Mouse (Mus musculus): ENCODE data around the gene Pgc.

The Pgc gene

GRCm38 (mm10) chr17:47726566-47726965, at the start of gene Pgc:
Pgc (plus strand) TSS chr17:47726842.
- DNase-seq (ENCODE audit: low read depth, low spot score) = no peak

GRCm38 (mm10) chr17:47678238-47678637, 48.4 kb upstream of the Pgc start:
- DNase-seq (ENCODE audit: low read depth, low spot score) = no peak

GRCm38 (mm10) chr17:47678702-47679101, 47.9 kb upstream of the Pgc start:
- DNase-seq (ENCODE audit: low read depth, low spot score) = no peak

- DNase-seq (ENCODE audit: low read depth, low spot score) = no peak
These were observed 43.8 kb upstream of the Pgc start for GRCm38 (mm10) chr17:47682836-47683235.

DNA sequence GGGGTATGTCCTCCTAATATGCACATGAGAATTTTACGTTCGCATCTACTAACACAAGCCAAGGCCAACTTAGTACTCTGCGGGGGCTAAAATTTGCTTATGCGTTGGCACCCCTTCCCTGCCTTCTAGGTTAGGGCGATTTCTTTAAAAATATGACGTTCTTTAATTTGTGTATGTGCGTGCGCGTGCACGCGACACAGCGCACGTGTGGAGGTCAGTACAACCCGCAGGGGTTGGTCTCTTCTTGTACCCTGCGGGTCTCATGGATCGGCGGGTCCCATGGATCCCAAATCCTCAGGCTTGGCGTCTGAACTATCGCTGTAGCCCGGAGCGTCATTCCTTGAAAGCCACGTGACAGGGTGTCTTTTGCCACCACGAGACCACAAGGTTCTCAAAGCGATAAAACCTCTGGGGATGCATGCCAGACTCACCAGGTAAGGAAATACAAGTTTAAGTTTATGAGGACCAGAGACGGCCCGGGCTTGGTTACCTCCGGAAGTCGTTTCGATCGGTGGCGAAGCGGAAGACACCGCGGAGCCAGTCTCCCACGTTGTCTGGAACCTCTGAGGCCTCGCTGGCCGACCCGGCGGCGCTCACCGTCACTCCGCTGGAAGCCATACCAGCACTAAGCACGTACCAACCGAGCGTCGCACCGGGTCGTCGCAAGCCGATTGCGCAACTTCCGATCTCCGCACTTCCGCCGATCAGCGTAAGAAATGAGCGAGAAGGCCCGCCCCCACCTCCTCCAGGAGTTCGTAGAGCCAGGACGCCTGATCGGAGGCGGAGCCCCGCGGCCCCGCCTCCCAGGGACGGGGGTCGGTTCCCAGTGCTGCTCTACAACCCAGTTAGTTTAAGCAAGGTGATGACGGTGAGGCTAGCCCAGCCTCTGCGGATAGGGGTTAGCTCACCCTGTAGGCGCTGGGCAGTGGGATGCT, 39.0 kb upstream of the Pgc start:
- DNase-seq (ENCODE audit: low read depth, low spot score) = peak; percentile 98

- DNase-seq (ENCODE audit: low read depth, low spot score) = no peak
These were observed 38.4 kb upstream of the Pgc start, which contains the start of gene Tomm6 for GRCm38 (mm10) chr17:47688344-47688607. Tomm6 (minus strand) TSS chr17:47688386.

DNA sequence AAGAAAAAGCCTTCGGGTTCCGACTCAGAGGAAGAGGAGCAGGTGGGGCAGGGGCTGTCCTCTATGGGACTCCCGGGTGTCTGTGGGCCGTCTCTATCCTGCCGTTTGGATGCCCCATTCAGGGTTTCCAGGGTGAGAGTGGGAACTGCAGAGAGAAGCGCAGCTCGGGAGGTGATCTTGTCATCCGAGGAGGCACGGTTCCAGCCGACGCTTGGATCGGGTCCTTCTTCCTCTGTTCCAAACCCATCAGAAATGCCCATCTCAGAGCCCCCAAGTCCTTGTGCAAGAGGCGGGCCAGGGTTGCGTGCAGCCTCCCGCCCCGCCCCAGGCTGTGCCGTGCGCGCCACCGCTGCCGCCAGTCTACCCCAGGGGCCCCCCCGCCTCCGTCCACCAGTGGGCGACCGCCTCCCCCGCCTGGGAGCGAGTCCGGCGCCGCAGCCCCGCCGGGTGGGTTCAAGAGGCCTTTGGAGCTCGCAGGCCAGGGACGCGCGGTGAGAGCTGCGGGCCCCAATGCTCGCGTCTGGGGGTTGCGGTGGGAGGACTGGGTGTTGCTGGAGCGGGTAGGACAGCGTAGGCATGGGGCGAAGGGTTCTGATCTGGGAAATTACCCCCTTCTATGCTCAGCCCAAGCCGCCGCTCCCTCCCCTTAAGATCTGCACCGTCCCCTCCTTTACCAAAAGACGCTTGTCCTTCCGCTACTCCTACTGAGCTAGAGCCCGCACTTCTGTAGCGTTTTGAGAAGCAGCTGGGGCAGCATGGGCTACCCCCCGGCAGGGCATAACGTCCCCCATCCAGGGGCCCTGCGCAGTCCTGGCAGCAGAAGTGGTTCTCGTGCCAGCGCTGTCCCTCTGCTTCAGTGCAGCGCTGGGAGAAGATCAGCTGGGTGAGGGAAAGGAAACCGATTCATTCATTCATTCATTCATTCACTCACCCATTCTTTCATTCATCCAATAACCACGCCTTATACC, 37.8 kb upstream of the Pgc start, which contains the start of gene Frs3:
Gene Frs3 (plus strand): TSS at position 423 of the 968 bp plus-strand sequence.
- DNase-seq (ENCODE audit: low read depth, low spot score) = no peak

GRCm38 (mm10) chr17:47689894-47690293, 36.7 kb upstream of the Pgc start:
- DNase-seq (ENCODE audit: low read depth, low spot score) = no peak

GRCm38 (mm10) chr17:47691650-47692049, 35.0 kb upstream of the Pgc start:
- DNase-seq (ENCODE audit: low read depth, low spot score) = no peak

GRCm38 (mm10) chr17:47693671-47694441, 32.8 kb upstream of the Pgc start:
- no peak for DNase-seq (ENCODE audit: low read depth, low spot score)

DNA sequence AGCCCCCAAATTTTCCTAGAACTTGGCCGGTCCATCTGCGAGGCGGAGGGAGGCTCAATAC, 32.4 kb upstream of the Pgc start, which contains the start of gene Gm21981:
Gene Gm21981 (minus strand): TSS at position 14 of the 61 bp plus-strand sequence.
- DNase-seq (ENCODE audit: low read depth, low spot score) = no peak

DNA sequence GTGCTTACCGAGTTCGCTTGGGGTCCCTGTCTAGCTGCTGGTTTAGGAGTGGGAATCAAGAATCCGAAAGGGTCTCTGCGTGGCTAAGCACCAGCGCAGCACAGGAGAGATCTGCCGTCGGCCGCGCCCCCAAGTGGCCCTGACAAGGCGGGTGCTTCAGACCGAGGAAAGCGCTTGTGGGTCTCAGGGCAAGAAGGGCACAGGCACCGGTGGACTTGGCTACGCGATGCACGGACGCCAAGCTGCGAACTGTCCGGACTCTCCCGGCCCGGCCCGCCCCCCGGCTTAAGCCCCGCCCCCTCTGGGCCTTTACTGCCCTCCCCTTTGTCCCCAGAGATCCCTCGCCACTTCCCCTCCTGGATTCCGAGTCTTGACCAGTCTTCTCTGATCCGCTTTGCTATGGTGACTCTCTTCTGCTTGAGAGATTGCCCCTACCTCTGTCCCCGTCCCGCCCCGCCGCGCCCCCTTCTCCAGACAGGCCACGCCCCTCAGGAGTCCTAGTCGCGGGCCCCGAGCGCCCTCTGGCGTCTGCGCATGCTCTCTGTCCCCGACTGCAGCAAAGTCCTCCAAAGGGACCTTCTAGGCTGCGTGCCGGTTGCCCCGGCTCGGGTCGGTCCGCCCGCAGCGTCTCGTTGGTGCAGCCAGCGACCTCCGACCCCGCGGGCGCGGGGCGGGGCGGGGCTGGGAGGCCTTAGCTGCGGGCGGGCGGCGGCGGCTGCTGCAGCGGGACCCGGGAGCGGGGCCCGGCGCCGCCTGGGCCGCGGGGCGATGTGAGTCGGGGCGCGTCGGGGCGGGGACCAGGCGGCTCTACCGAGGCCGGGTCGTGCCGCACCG, 31.9 kb upstream of the Pgc start, which contains the start of gene Prickle4:
Gene Prickle4 (minus strand): TSS at position 234 of the 834 bp plus-strand sequence.
- DNase-seq (ENCODE audit: low read depth, low spot score) = peak; percentile 89

- DNase-seq (ENCODE audit: low read depth, low spot score) = no peak
These were observed 31.3 kb upstream of the Pgc start for GRCm38 (mm10) chr17:47695337-47695710.

DNA sequence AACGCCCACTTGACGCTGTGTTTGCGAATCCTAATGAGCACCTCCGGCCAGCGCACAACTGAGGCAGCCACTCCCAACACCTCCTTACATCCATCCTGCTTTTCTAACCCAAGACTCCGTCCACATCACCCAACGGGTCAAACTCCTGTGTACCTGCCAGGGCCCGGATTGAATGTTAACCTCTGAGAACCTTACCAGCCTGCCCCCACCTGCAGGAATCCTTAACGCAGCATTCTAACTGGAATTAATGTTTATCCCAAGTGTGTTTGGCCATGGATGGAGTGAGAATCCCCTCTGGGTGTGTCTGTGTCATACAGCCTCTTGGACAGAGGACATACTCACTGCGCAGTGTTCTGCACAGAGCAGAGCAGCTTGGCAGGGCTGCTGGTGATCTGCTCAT, 28.5 kb upstream of the Pgc start:
- DNase-seq (ENCODE audit: low read depth, low spot score) = no peak

DNA sequence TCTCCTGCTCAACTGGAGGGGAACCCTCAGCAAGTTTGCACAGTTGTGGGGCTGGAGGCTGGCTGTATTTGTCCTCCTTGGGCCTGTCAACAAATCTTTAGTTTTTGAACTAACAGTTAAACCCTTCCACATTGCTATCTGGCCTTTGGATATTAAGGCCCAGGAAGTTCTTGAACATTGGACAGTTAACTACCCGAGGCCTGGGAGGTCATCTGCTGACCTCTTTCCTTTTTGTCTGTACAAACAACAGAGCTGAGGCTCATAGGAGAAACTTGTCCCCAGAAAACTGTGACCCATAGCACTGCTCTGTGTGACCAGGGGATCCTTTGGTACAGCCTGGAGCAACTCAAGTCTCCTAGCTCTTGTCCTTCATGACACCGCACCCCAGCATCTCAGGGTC, 27.6 kb upstream of the Pgc start:
- DNase-seq (ENCODE audit: low read depth, low spot score) = no peak

DNA sequence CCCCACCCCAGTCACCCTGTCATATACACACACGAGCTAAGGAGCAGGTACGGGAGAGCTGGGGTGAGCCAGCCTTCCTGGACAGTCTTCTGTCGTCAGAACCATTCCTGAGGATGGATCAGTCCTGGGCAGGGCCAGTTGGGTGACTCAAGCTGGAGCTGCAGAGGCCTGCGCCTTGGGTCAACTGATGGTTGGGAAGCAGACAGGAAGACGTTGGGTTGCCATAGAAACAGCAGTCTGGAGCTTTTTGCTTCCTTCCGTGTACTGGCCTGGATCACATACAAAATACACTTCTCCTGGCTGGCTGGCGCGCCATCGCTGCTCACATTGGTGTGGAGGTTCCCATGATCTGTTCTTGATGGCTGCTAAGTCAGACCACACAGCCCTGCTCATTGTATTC, 24.8 kb upstream of the Pgc start:
- no peak for DNase-seq (ENCODE audit: low read depth, low spot score)

DNA sequence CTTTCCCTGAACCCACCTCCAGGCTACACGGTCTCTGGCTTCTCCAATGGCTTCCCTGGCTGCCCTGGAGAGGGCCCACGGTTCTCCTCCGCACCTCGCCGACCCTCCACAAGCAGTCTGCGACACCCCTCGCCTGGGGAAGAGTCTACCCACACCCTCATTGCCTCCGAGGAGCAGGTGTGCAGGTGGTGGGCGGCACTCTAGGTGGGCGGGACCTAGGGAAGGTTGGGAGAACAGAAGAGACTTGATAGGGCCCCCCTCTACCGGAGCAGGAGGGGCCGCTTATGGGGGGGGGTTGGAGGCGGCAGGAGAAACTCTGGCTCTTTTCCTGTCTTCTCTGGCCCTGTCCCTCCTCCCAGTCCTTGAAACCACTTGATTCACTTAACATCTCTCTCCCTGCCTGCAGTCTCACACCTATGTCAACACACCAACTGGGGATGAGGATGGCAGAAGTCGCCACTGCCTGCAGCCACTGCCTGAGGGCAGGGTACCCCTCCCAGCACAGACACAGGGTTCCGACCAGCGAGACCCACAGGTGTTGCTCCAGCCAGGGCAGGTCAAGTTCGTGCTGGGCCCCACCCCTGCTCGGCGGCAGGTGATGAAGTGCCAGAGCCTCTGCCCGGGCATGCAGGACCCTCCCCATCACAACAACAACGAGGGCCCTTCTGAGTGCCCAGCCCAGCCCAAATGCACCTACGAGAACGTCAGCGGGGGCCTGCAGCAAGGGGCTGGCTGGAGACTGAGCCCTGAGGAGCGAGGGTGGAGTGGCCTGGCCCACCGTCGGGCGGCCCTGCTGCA, 23.9 kb upstream of the Pgc start:
- DNase-seq (ENCODE audit: low read depth, low spot score) = no peak

GRCm38 (mm10) chr17:47703556-47703955, 23.1 kb upstream of the Pgc start:
- no peak for DNase-seq (ENCODE audit: low read depth, low spot score)

- no peak for DNase-seq (ENCODE audit: low read depth, low spot score)
These were observed 21.9 kb upstream of the Pgc start for GRCm38 (mm10) chr17:47704692-47705091.

GRCm38 (mm10) chr17:47706196-47706595, 20.4 kb upstream of the Pgc start:
- DNase-seq (ENCODE audit: low read depth, low spot score) = no peak
